Mouse (Mus musculus): ENCODE results near the gene Tnks2. TPM values are rescaled to one million over a fixed set of nuclear protein-coding genes. Genes with fewer than 3 reads are reported as not detected.

Tnks2 gene
- total RNA-seq, 1 experiment from 2014 or later: 88.0 TPM

Other genes with a start within 250 kb of the Tnks2 start
- not detected in 2 replicates for gene Ppp1r3c, start 97.6 kb upstream of the Tnks2 start, total RNA-seq (2017)
- gene Fgfbp3, start 85.4 kb downstream of the Tnks2 start, total RNA-seq (2017): 2.7 and 4.6 TPM in 2 replicates
- gene Btaf1, start 91.8 kb downstream of the Tnks2 start, total RNA-seq (2017): 54.2 and 85.2 TPM in 2 replicates

Data from hematopoietic stem cell, adult 5-6 weeks (primary cell).